Mouse (Mus musculus) monocyte, adult 5-6 weeks (primary cell): ENCODE results near the gene Kcnj1. TPM values are rescaled to one million over a fixed set of nuclear protein-coding genes. Genes with fewer than 3 reads are reported as not detected.

ENCODE experiments used
- ATAC-seq: fragments of 153-309, 156-312 bp; replicated peaks from 2 replicates; pipeline ENCODE4 v1.8.0; 2017; ENCODE audit warnings: mild to moderate bottlenecking; ENCODE audit not compliant: low TSS enrichment, insufficient number of reproducible peaks, severe bottlenecking, poor library complexity, low FRiP score
- total RNA-seq: library from RNA; stranded (forward); fragments of 200-1000, 200-491, 200-594 nt; gene quantifications from 3 replicates; pipeline ENCODE4 v1.2.3, GENCODE M21; 2017

Kcnj1 gene
- total RNA-seq, 1 experiment from 2014 or later: 1.4 TPM

GRCm38 (mm10) chr9:32391092-32391491 lies 18.8 kb downstream of the Kcnj1 start:
- ATAC-seq: no peak

- no peak for ATAC-seq
Observed at GRCm38 (mm10) chr9:32391701-32392100, 19.4 kb downstream of the Kcnj1 start.

- ATAC-seq: no peak
Observed at GRCm38 (mm10) chr9:32392716-32393115, 20.4 kb downstream of the Kcnj1 start.

- no peak for ATAC-seq
Observed at GRCm38 (mm10) chr9:32394761-32395161, 22.5 kb downstream of the Kcnj1 start.

- no peak for ATAC-seq
Observed at GRCm38 (mm10) chr9:32400212-32400611, 27.9 kb downstream of the Kcnj1 start.

- no peak for ATAC-seq
Observed at GRCm38 (mm10) chr9:32400662-32401161, 28.4 kb downstream of the Kcnj1 start.

GRCm38 (mm10) chr9:32405191-32405925 lies 33.1 kb downstream of the Kcnj1 start:
- peak; percentile 51; the same call in 1 of the 2 replicates for ATAC-seq

- no peak for ATAC-seq
Observed at GRCm38 (mm10) chr9:32408730-32409059, 36.4 kb downstream of the Kcnj1 start.

GRCm38 (mm10) chr9:32409060-32409961 lies 37.0 kb downstream of the Kcnj1 start:
- no peak for ATAC-seq

GRCm38 (mm10) chr9:32410671-32411070 lies 38.4 kb downstream of the Kcnj1 start:
- no peak for ATAC-seq

GRCm38 (mm10) chr9:32411507-32411906 lies 39.2 kb downstream of the Kcnj1 start:
- ATAC-seq: no peak

- no peak for ATAC-seq
Observed at GRCm38 (mm10) chr9:32412836-32413580, 40.7 kb downstream of the Kcnj1 start.

- ATAC-seq: no peak
Observed at GRCm38 (mm10) chr9:32414956-32415355, 42.7 kb downstream of the Kcnj1 start.

GRCm38 (mm10) chr9:32415952-32416351 lies 43.7 kb downstream of the Kcnj1 start:
- no peak for ATAC-seq

- no peak for ATAC-seq
Observed at GRCm38 (mm10) chr9:32417466-32418116, 45.3 kb downstream of the Kcnj1 start.

GRCm38 (mm10) chr9:32420711-32421110 lies 48.4 kb downstream of the Kcnj1 start:
- no peak for ATAC-seq

- no peak for ATAC-seq
Observed at GRCm38 (mm10) chr9:32425321-32425720, 53.0 kb downstream of the Kcnj1 start.

GRCm38 (mm10) chr9:32431061-32431460 lies 58.8 kb downstream of the Kcnj1 start:
- ATAC-seq: no peak
